Mouse (Mus musculus) kidney, postnatal 0 days (tissue): Measurements from ENCODE around the gene Aqp11. TPM values are rescaled to one million over a fixed set of nuclear protein-coding genes. Genes with fewer than 3 reads are reported as not detected.

Experiments
- ATAC-seq: fragments of 200-750 bp; cut with Nextera tagmentation; replicated peaks from 2 replicates; pipeline ENCODE4 v1.8.0; 2017; ENCODE audit warnings: low read depth, moderate number of reproducible peaks, moderate TSS enrichment, moderate library complexity; ENCODE audit not compliant: low FRiP score
- DNase-seq: peaks from one replicate; pipeline ENCODE4 v3.0.0-alpha.2; 2016; ENCODE audit warnings: low spot score
- H3K27ac ChIP-seq: fragments of 300-500 bp; sonication (generic); 2 replicates; pipeline ENCODE4 v1.5.1; 2014; ENCODE audit warnings: mild to moderate bottlenecking
- H3K27me3 ChIP-seq: fragments of 300-500 bp; sonication (generic); 2 replicates; pipeline ENCODE4 v1.6.1; 2014; ENCODE audit warnings: low read length, mixed read lengths; ENCODE audit not compliant: insufficient read depth
- H3K36me3 ChIP-seq: fragments of 300-500 bp; sonication (generic); 2 replicates; pipeline ENCODE4 v1.6.1; 2014; ENCODE audit warnings: low read length, mixed read lengths; ENCODE audit not compliant: insufficient read depth
- H3K4me1 ChIP-seq: fragments of 300-500 bp; sonication (generic); replicated peaks from 2 replicates; pipeline ENCODE4 v1.6.1; 2014; ENCODE audit warnings: antibody characterized with exemption, low read length, mixed read lengths; ENCODE audit not compliant: insufficient read depth
- H3K4me2 ChIP-seq: fragments of 300-500 bp; sonication (generic); 2 replicates; pipeline ENCODE4 v1.6.1; 2014; ENCODE audit warnings: mild to moderate bottlenecking, low read length, moderate library complexity, mixed read lengths
- H3K4me3 ChIP-seq: fragments of 300-500 bp; sonication (generic); replicated peaks from 2 replicates; pipeline ENCODE4 v1.5.1; 2014; ENCODE audit warnings: low read depth, low read length
- H3K9ac ChIP-seq: fragments of 300-500 bp; sonication (generic); 2 replicates; pipeline ENCODE4 v1.6.1; 2014; ENCODE audit warnings: low read depth, low read length
- H3K9me3 ChIP-seq: fragments of 300-500 bp; sonication (generic); replicated peaks from 2 replicates; pipeline ENCODE4 v1.6.1; 2016; ENCODE audit warnings: low read length, inconsistent platforms, mixed read lengths
- CTCF ChIP-seq: IDR thresholded peaks from 2 replicates; pipeline ENCODE4 v1.5.1; 2016; ENCODE audit warnings: antibody characterized with exemption, low read depth, mild to moderate bottlenecking, moderate library complexity
- WGBS: fragments of 180-500 bp; shearing (Covaris S2); extraction: QIAGEN DNeasy Blood & Tissue Kit; methylation state at CpG from one replicate; pipeline ENCODE4 v1.1.7; 2014; 5-methylcytosine and 5-hydroxymethylcytosine counted together
- polyA plus RNA-seq: library from polyadenylated mRNA; unstranded; fragments of >200 nt; fragmentation: Nextera tagmentation; extraction: Ambion mirVana; gene quantifications from 2 replicates; pipeline ENCODE4 v1.2.1, GENCODE M21; 2015

The Aqp11 gene
- polyA plus RNA-seq, 1 experiment from 2014 or later: 36.9 TPM

GRCm38 (mm10) chr7:97726778-97727177 is 11.3 kb downstream of the Aqp11 start:
- TF ChIP-seq CTCF: no peak
- Histone ChIP-seq H3K9ac (no peak overlapping the region), H3K9me3 (no peaks in the 10 kb centered on the region), H3K27ac (no peak overlapping the region), H3K4me3 (no peak overlapping the region), H3K27me3 (no peaks in the 10 kb centered on the region), H3K36me3 (peaks cover 8% of the 10 kb centered on the region; the same call in 1 of the 2 replicates), H3K4me1 (no peaks in the 10 kb centered on the region), H3K4me2 (no peak overlapping the region)
- WGBS: 72% methylated on average over 7 of the region's 7 CpGs
- DNase-seq (no peak), ATAC-seq (no peak)

- no peak for DNase-seq
- Histone ChIP-seq H3K27me3 (no peaks in the 10 kb centered on the region), H3K4me2 (no peak overlapping the region), H3K27ac (no peak overlapping the region), H3K9ac (no peak overlapping the region), H3K36me3 (peaks cover 8% of the 10 kb centered on the region; the same call in 1 of the 2 replicates), H3K9me3 (no peaks in the 10 kb centered on the region), H3K4me3 (no peak overlapping the region), H3K4me1 (no peaks in the 10 kb centered on the region)
- no peak for ATAC-seq
- no peak for TF ChIP-seq CTCF
- WGBS: 79% methylated on average over 7 of the region's 7 CpGs
These were observed 12.0 kb downstream of the Aqp11 start for GRCm38 (mm10) chr7:97726080-97726479.

GRCm38 (mm10) chr7:97725401-97725800 is 12.7 kb downstream of the Aqp11 start:
- Histone ChIP-seq H3K27me3 (no peaks in the 10 kb centered on the region), H3K9ac (no peak overlapping the region), H3K4me2 (no peak overlapping the region), H3K4me1 (no peaks in the 10 kb centered on the region), H3K27ac (no peak overlapping the region), H3K4me3 (no peak overlapping the region), H3K9me3 (no peaks in the 10 kb centered on the region), H3K36me3 (peaks cover 8% of the 10 kb centered on the region; the same call in 1 of the 2 replicates)
- ATAC-seq: no peak
- DNase-seq: no peak
- TF ChIP-seq CTCF: no peak
- WGBS: 96% methylated on average over 6 of the region's 6 CpGs

GRCm38 (mm10) chr7:97723646-97724538 is 14.2 kb downstream of the Aqp11 start:
- H3K4me1 ChIP-seq: no peaks in the 10 kb centered on the region
- H3K36me3 ChIP-seq: peaks cover 11% of the 10 kb centered on the region; the same call in 1 of the 2 replicates
- H3K4me3 ChIP-seq: no peak overlapping the region
- WGBS: 83% methylated on average over 11 of the region's 11 CpGs
- ATAC-seq: no peak
- H3K27ac ChIP-seq: no peak overlapping the region
- H3K4me2 ChIP-seq: no peak overlapping the region
- no peak for DNase-seq
- H3K9me3 ChIP-seq: no peaks in the 10 kb centered on the region
- no peak overlapping the region for H3K9ac ChIP-seq
- TF ChIP-seq CTCF: no peak
- H3K27me3 ChIP-seq: no peaks in the 10 kb centered on the region

- WGBS: 93% methylated on average over 7 of the region's 7 CpGs
- H3K9me3 ChIP-seq: no peaks in the 10 kb centered on the region
- no peak overlapping the region for H3K9ac ChIP-seq
- DNase-seq (no peak), ATAC-seq (no peak)
- no peaks in the 10 kb centered on the region for H3K4me1 ChIP-seq
- TF ChIP-seq CTCF: no peak
- H3K4me2 ChIP-seq: no peak overlapping the region
- no peak overlapping the region for H3K27ac ChIP-seq
- H3K36me3 ChIP-seq: peaks cover 15% of the 10 kb centered on the region; the same call in 1 of the 2 replicates
- H3K4me3 ChIP-seq: no peak overlapping the region
- no peaks in the 10 kb centered on the region for H3K27me3 ChIP-seq
These were observed 15.7 kb downstream of the Aqp11 start for GRCm38 (mm10) chr7:97722278-97722918.

- Histone ChIP-seq H3K9ac (no peak overlapping the region), H3K4me1 (no peaks in the 10 kb centered on the region), H3K4me2 (no peak overlapping the region), H3K27ac (no peak overlapping the region), H3K27me3 (no peaks in the 10 kb centered on the region), H3K4me3 (no peak overlapping the region), H3K9me3 (no peaks in the 10 kb centered on the region), H3K36me3 (peaks cover 18% of the 10 kb centered on the region)
- 88% methylated on average over 5 of the region's 5 CpGs for WGBS
- DNase-seq (no peak), ATAC-seq (no peak)
- TF ChIP-seq CTCF: no peak
These were observed 18.0 kb downstream of the Aqp11 start for GRCm38 (mm10) chr7:97720109-97720508.
